Mouse (Mus musculus) cerebellum, postnatal 10 days (tissue): Measurements from ENCODE around the gene Zfp609.
"Not testable (repeated sequence)": the region's sequence is repeated elsewhere in the genome, so short reads cannot be mapped to it uniquely, and the experiment has no call there.

ENCODE experiments used
- DNase-seq, 2 experiments: peaks; one replicate each; pipeline ENCODE4 v3.0.0; 2021; ENCODE audit warnings: mixed read lengths in 2 of 2

The Zfp609 gene

GRCm38 (mm10) chr9:65703926-65704595 is 123.3 kb downstream of the Zfp609 start:
- DNase-seq: no peak

- no peak for DNase-seq
Measured at GRCm38 (mm10) chr9:65703241-65703640, 124.1 kb downstream of the Zfp609 start.

GRCm38 (mm10) chr9:65702286-65702685 is 125.1 kb downstream of the Zfp609 start:
- no peak for DNase-seq

- no peak for DNase-seq
Measured at GRCm38 (mm10) chr9:65700504-65700903, 126.9 kb downstream of the Zfp609 start.

- no peak for DNase-seq
Measured at GRCm38 (mm10) chr9:65697992-65698391, 129.4 kb downstream of the Zfp609 start.

- no peak for DNase-seq
Measured at GRCm38 (mm10) chr9:65697356-65697755, 130.0 kb downstream of the Zfp609 start.

GRCm38 (mm10) chr9:65696337-65696736 is 131.0 kb downstream of the Zfp609 start:
- peak; percentile 44 to 60 for DNase-seq

- DNase-seq: peak; percentile 66 to 76
Measured at GRCm38 (mm10) chr9:65695646-65696045, 131.7 kb downstream of the Zfp609 start.

- no peak for DNase-seq
Measured at GRCm38 (mm10) chr9:65692959-65693603, 134.3 kb downstream of the Zfp609 start.

- DNase-seq: no peak
Measured at GRCm38 (mm10) chr9:65692466-65692865, 134.9 kb downstream of the Zfp609 start.

GRCm38 (mm10) chr9:65689869-65690268 is 137.5 kb downstream of the Zfp609 start:
- DNase-seq: not testable (repeated sequence)

GRCm38 (mm10) chr9:65684704-65685103 is 142.7 kb downstream of the Zfp609 start:
- no peak for DNase-seq

GRCm38 (mm10) chr9:65682994-65683393 is 144.4 kb downstream of the Zfp609 start:
- peak in 1 of 2 experiments; percentile 66 for DNase-seq

- no peak for DNase-seq
Measured at GRCm38 (mm10) chr9:65682183-65682582, 145.2 kb downstream of the Zfp609 start.

GRCm38 (mm10) chr9:65681634-65681940 is 145.8 kb downstream of the Zfp609 start:
- DNase-seq: no peak

- DNase-seq: no peak
Measured at GRCm38 (mm10) chr9:65680938-65681633, 146.3 kb downstream of the Zfp609 start.

- peak; percentile 67 to 68 for DNase-seq
Measured at GRCm38 (mm10) chr9:65679181-65679761, 148.1 kb downstream of the Zfp609 start.

- DNase-seq: no peak
Measured at GRCm38 (mm10) chr9:65677119-65677462, 150.3 kb downstream of the Zfp609 start.

- peak; percentile 99 to 100 for DNase-seq
Measured at GRCm38 (mm10) chr9:65676358-65677118, 150.8 kb downstream of the Zfp609 start.

- peak; percentile 36 to 51 for DNase-seq
Measured at GRCm38 (mm10) chr9:65675461-65676357, 151.7 kb downstream of the Zfp609 start.

GRCm38 (mm10) chr9:65672996-65673395 is 154.4 kb downstream of the Zfp609 start:
- DNase-seq: no peak

GRCm38 (mm10) chr9:65671431-65671931 is 155.9 kb downstream of the Zfp609 start:
- DNase-seq: peak in 1 of 2 experiments; percentile 20
